Mouse (Mus musculus) hindbrain, embryonic 11.5 days (tissue): ENCODE data around the gene Gm28635. TPM values are rescaled to one million over a fixed set of nuclear protein-coding genes. Genes with fewer than 3 reads are reported as not detected.

ENCODE experiments used
- ATAC-seq: fragments of 200-750 bp; cut with Nextera tagmentation; 2 replicates; pipeline ENCODE4 v1.8.0; 2017; ENCODE audit warnings: mild to moderate bottlenecking, moderate TSS enrichment, moderate library complexity; ENCODE audit not compliant: low FRiP score
- DNase-seq: peaks from one replicate; pipeline ENCODE4 v3.0.0-alpha.2; 2015; ENCODE audit warnings: low spot score
- H3K27ac ChIP-seq: fragments of 300-500 bp; sonication (generic); 2 replicates; pipeline ENCODE4 v1.5.1; 2014; ENCODE audit warnings: mild to moderate bottlenecking, low read depth, low read length
- H3K27me3 ChIP-seq: fragments of 300-500 bp; sonication (generic); 2 replicates; pipeline ENCODE4 v1.6.1; 2014; ENCODE audit warnings: mild to moderate bottlenecking, low read length, moderate library complexity, mixed read lengths; ENCODE audit not compliant: control insufficient read depth, insufficient read depth
- H3K36me3 ChIP-seq: fragments of 300-500 bp; sonication (generic); 2 replicates; pipeline ENCODE4 v1.6.1; 2014; ENCODE audit warnings: mild to moderate bottlenecking, low read length, moderate library complexity, mixed read lengths; ENCODE audit not compliant: control insufficient read depth, insufficient read depth
- H3K4me1 ChIP-seq: fragments of 300-500 bp; sonication (generic); replicated peaks from 2 replicates; pipeline ENCODE4 v1.6.1; 2014; ENCODE audit warnings: low read length, mixed read lengths; ENCODE audit not compliant: control insufficient read depth, insufficient read depth
- H3K4me2 ChIP-seq: fragments of 300-500 bp; sonication (generic); replicated peaks from 2 replicates; pipeline ENCODE4 v1.6.1; 2014; ENCODE audit warnings: mild to moderate bottlenecking, low read depth, low read length
- H3K4me3 ChIP-seq: fragments of 300-500 bp; sonication (generic); 2 replicates; pipeline ENCODE4 v1.5.1; 2014; ENCODE audit warnings: low read depth, low read length
- H3K9ac ChIP-seq: fragments of 300-500 bp; sonication (generic); 2 replicates; pipeline ENCODE4 v1.6.1; 2014; ENCODE audit warnings: low read depth, low read length
- H3K9me3 ChIP-seq: fragments of 300-500 bp; sonication (generic); 2 replicates; pipeline ENCODE4 v1.6.1; 2016; ENCODE audit warnings: low read length; ENCODE audit not compliant: control insufficient read depth
- WGBS: fragments of 180-500 bp; shearing (Covaris S2); extraction: QIAGEN DNeasy Blood & Tissue Kit; methylation state at CpG from one replicate; pipeline ENCODE4 v1.1.7; 2014; 5-methylcytosine and 5-hydroxymethylcytosine counted together
- polyA plus RNA-seq: library from polyadenylated mRNA; unstranded; fragments of >200 nt; fragmentation: Nextera tagmentation; extraction: Ambion mirVana; gene quantifications from 2 replicates; pipeline ENCODE4 v1.2.1, GENCODE M21; 2014

Gene Gm28635
- polyA plus RNA-seq, 1 experiment from 2014 or later, result not detected

DNA sequence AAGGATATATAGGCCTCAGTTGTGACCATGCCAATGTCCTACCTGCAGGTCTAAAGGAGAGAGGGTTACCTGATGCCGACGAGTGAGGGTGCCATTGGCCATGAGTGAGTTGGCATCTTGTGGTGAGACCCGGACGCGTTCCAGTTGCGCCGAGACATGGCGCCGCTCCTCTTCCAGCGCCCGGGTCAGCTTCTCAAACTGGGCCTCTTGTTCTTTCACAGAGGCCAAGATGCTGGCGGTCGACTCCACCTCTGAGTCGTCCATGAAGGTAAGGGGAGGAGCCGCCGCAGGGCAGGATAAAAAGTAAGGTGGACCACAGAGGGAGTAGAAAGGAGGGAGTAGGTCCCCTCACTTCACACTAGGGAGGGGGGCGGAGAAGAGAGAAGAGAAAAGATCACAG is 53.6 kb downstream of the Gm28635 start:
- peaks cover 4% of the 10 kb centered on the region; the same call in 1 of the 2 replicates for H3K36me3 ChIP-seq
- H3K4me3 ChIP-seq, result no peak overlapping the region
- H3K4me2 ChIP-seq, result no peak overlapping the region
- 93% methylated on average over 17 of the region's 17 CpGs for WGBS
- H3K9me3 ChIP-seq, result no peaks in the 10 kb centered on the region
- no peaks in the 10 kb centered on the region for H3K4me1 ChIP-seq
- DNase-seq (no peak), ATAC-seq (no peak)
- H3K27ac ChIP-seq, result no peak overlapping the region
- no peaks in the 10 kb centered on the region for H3K27me3 ChIP-seq
- no peak overlapping the region for H3K9ac ChIP-seq

DNA sequence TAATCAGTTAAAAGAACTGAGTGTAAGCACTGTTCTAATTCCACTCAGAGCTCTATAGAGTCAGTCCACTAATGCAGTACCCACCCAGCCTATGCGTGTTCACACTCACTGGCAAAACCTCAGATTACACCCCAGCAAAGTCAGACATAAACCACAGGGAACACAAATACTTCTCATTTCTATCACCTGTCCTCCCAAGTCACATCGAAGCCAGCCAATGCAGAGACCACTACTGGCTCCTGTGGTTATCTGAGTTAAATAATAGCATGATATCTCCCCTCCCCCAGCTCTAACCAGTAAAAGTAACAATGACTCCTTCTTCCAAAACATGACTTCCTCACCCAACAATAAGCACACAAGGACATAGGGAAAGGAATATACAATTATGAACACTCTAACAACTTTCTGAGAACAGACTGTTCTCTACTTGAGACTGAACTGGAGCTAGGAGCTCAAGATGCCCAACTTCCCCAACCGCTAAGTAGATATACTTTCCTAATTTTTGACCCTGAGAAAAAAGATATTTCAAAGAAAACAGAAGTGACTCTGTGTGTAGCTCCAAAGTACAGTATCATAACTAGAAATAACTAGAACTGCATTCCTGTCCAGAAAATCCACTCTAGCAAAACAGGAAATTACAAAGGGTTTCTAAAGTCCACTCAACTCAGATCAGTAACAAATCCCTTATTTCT is 54.3 kb downstream of the Gm28635 start:
- no peaks in the 10 kb centered on the region for H3K4me1 ChIP-seq
- peaks cover 4% of the 10 kb centered on the region; the same call in 1 of the 2 replicates for H3K36me3 ChIP-seq
- no peaks in the 10 kb centered on the region for H3K27me3 ChIP-seq
- ATAC-seq (no peak), DNase-seq (no peak)
- no peaks in the 10 kb centered on the region for H3K9me3 ChIP-seq
- H3K27ac ChIP-seq, result no peak overlapping the region
- no peak overlapping the region for H3K9ac ChIP-seq
- H3K4me2 ChIP-seq, result no peak overlapping the region
- WGBS, result 100% methylated on average over 3 of the region's 3 CpGs
- H3K4me3 ChIP-seq, result no peak overlapping the region

DNA sequence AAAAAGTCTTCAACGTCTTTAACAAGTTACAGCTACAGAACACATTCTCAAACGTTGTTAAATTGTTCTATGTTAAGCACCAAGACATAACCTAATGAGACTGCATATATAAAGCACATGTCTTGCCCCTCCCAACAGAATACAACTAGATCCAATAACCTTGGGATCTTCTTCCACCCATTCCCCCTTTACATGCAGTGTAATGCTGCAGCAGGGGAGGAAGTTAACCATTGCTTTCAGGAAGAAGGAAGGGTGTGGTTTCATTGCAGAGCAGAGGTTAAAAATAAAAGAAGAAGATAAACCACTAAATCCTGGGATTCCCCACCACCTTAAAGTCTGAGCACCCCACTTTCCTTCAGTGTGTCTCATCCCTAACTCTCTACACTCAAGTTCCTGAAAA is 55.2 kb downstream of the Gm28635 start:
- no peak for ATAC-seq
- WGBS, result 87% methylated on average over 2 of the region's 2 CpGs
- H3K4me3 ChIP-seq, result no peak overlapping the region
- no peak overlapping the region for H3K27ac ChIP-seq
- H3K4me2 ChIP-seq, result no peak overlapping the region
- peaks cover 4% of the 10 kb centered on the region; the same call in 1 of the 2 replicates for H3K36me3 ChIP-seq
- no peaks in the 10 kb centered on the region for H3K4me1 ChIP-seq
- no peak for DNase-seq
- H3K9ac ChIP-seq, result no peak overlapping the region
- no peaks in the 10 kb centered on the region for H3K27me3 ChIP-seq
- H3K9me3 ChIP-seq, result no peaks in the 10 kb centered on the region

DNA sequence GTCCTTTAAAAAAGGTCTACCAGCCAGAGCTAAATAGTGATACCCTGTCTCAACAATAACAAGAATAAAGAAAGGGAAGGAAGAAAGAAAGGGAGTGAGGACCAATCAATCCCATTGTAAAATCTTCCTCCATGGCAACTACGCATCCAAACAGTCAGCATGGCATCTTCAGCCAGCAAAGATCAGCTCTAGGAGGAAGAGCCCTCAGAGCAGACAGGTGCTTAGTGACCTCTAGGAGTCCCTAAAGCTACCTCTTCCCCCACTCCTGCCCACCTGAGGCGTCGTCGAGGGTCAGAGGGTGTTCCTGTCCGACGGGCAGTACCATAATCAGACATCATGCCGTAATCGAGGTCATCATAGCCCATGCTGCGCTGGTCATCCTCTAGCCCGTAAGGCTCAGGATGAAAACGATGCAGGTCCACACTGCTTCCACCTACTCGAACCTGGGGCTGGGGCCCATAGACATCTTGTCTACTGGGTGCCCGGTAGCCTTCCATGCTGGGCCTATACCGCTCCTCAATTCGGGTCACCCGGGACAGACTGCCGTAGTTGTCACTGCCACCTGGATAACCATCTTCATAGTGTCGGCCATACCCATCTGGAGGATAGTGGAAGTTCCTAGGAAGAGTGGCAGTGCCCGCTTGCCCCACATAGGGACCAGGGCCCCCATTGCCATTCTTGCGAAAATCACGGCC is 58.0 kb downstream of the Gm28635 start:
- Histone ChIP-seq H3K9ac (no peak overlapping the region), H3K27me3 (no peaks in the 10 kb centered on the region), H3K4me1 (no peaks in the 10 kb centered on the region), H3K4me2 (no peak overlapping the region), H3K9me3 (no peaks in the 10 kb centered on the region), H3K27ac (no peak overlapping the region), H3K4me3 (no peak overlapping the region), H3K36me3 (peaks cover 9% of the 10 kb centered on the region)
- ATAC-seq, result no peak
- 96% methylated on average over 21 of the region's 21 CpGs for WGBS
- no peak for DNase-seq

DNA sequence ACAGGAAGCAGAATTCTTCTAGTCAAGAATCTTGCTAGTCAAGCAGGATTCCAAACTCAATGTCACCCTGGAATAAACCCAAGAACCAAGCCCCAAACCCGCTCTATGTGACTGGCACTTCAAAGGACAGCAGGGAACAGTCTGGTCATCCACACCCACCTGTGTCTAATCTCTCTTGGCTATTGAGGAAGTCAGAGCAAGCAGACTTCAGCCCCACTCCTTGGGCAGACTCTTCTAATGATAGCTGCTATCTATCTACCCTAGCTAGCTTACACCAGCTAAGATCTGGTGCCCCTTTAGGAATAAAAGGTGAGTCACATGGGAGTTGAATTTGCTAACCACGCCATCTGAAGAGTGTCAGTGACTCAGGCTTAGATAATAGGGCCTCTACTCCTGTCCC is 58.9 kb downstream of the Gm28635 start:
- ATAC-seq, result no peak

DNA sequence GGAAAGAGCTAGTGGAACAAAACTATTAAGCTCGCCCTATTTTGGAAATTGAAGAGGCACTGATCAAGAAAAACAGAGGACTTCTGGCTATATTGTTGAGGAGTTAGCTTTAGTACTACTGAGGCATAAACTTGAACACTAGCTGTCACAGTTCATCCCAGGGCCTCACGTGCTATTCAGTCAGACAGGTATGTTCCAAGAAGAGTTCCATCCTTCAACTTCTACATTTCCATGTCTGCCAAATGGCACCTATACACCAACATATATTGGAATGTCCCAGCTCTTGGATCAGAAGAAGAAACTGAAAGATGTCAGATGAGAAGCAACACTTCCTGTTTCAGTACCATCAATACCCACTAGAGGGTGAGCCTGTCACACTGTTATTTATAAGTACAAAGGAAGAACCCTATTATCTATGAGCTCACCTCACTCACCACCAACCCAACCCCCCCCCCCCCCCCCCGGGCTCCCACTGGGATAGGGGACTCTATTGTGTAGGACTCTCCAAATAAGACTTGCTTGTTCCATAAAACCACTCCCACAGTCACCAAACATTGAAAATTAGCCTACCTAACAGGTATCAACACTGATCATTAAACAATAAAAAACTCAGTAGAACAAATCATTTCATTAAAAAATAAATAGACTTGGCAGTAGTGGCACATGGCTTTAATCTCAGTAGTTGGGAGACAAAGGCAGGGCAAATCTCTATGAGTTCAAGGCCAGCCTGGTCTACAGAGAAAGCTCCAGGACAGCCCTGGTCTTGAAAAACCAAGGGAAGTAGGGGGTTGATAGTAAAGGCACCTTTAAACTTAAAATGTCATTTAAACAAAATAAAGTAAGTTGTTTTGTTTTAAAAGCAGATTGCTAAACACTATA is 60.0 kb downstream of the Gm28635 start:
- H3K36me3 ChIP-seq, result peaks cover 12% of the 10 kb centered on the region
- peak; percentile 58 for DNase-seq

More for the DNA sequence above, 58.9 kb downstream of the Gm28635 start:
- Histone ChIP-seq H3K4me2 (no peak overlapping the region), H3K27ac (no peak overlapping the region), H3K36me3 (peaks cover 9% of the 10 kb centered on the region), H3K4me3 (no peak overlapping the region), H3K27me3 (no peaks in the 10 kb centered on the region), H3K9me3 (no peaks in the 10 kb centered on the region), H3K9ac (no peak overlapping the region), H3K4me1 (no peaks in the 10 kb centered on the region)
- WGBS, result 85% methylated on average over 2 of the region's 2 CpGs
- no peak for DNase-seq

DNA sequence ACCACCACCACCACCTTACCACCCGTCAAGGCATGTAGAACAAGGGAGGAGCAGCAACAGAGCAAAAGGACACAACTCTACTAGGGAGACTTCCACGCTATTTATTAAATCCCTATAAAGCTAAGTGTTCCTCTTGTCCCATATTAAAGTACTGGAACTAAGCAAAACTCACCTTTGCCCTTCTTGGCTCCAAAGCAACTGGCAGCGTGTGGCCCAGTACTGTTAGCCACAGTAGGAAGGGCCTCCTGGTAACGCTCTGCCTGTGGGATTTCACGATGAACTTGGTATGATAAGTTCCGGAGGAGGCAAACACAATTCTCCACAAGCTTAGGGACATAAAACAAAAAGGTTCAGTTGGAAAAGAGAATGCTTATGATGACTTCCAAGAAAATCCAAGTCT is 65.1 kb downstream of the Gm28635 start:
- WGBS, result 98% methylated on average over 6 of the region's 6 CpGs
- peaks cover 12% of the 10 kb centered on the region for H3K36me3 ChIP-seq
- no peak overlapping the region for H3K27ac ChIP-seq
- H3K9ac ChIP-seq, result no peak overlapping the region
- H3K4me1 ChIP-seq, result no peaks in the 10 kb centered on the region
- no peaks in the 10 kb centered on the region for H3K9me3 ChIP-seq
- H3K27me3 ChIP-seq, result no peaks in the 10 kb centered on the region
- no peak for DNase-seq
- no peak overlapping the region for H3K4me2 ChIP-seq
- ATAC-seq, result no peak
- H3K4me3 ChIP-seq, result no peak overlapping the region

More for the DNA sequence above, 60.0 kb downstream of the Gm28635 start:
- 81% methylated on average over 3 of the region's 3 CpGs for WGBS
- Histone ChIP-seq H3K9me3 (no peaks in the 10 kb centered on the region), H3K9ac (no peak overlapping the region), H3K4me3 (no peak overlapping the region), H3K4me2 (no peak overlapping the region), H3K27me3 (no peaks in the 10 kb centered on the region), H3K27ac (no peak overlapping the region), H3K4me1 (no peaks in the 10 kb centered on the region)
- peak; percentile 82 for ATAC-seq

DNA sequence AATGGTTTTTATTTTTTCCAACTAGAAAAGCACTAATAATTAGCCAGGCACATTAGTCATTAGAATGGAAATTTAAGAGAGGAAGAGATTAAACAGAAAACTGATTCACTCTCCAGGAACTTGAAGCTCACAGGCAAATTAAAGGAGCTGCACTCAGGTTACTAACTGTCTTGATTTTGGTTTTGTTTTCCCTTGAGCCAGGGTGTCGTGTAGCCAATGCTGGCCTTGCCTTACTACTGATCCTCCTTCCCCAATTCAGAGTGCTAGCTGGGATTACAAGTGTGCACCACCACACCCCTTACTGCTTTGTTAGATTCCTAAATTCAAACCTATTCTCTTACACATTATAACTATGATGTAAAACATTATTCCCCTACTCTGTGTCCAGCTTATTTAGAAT is 70.0 kb downstream of the Gm28635 start:
- no peak overlapping the region for H3K27ac ChIP-seq
- H3K4me1 ChIP-seq, result no peaks in the 10 kb centered on the region
- DNase-seq, result no peak
- no peak overlapping the region for H3K4me2 ChIP-seq
- no peak overlapping the region for H3K9ac ChIP-seq
- H3K4me3 ChIP-seq, result no peak overlapping the region
- no peaks in the 10 kb centered on the region for H3K27me3 ChIP-seq
- no peak for ATAC-seq
- peaks cover 9% of the 10 kb centered on the region; the same call in 1 of the 2 replicates for H3K36me3 ChIP-seq
- H3K9me3 ChIP-seq, result no peaks in the 10 kb centered on the region
- 86% methylated on average over 1 of the region's 1 CpGs for WGBS
